Mouse (Mus musculus): ENCODE data around the gene Slc1a5. TPM values are rescaled to one million over a fixed set of nuclear protein-coding genes. Genes with fewer than 3 reads are reported as not detected.

Slc1a5 gene
- polyA plus RNA-seq, 1 experiment from 2014 or later: 36.1 TPM

- WGBS: 64% methylated on average over 5 of the region's 5 CpGs
Measured at GRCm38 (mm10) chr7:16820271-16820763, 39.2 kb downstream of the Slc1a5 start.

DNA sequence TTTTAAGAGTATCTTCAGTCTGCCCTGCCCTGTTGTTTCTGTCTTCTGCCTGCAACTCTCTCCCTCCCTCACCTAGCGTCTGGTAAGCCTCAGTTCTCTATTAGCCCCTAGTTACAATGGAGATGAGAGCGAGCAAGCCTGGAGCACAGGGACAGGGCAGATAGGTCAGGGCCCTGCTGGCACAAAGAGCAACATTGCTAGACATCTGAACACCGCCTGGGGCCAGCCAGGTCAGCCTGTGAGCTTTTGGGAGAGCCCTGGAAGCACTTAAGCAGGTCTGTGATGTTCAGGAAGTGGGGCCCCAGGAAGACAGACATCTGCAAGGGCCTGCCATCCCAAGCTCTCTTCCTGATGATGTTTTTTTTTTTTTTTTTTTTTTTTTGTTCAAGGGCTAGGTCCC is 40.0 kb downstream of the Slc1a5 start:
- peaks cover 31% of the 10 kb centered on the region for H3K4me1 ChIP-seq (ENCODE audit: control insufficient read depth, insufficient read depth, low read length)

More at GRCm38 (mm10) chr7:16820271-16820763, 39.2 kb downstream of the Slc1a5 start:
- no peak for ATAC-seq (ENCODE audit: low FRiP score, low TSS enrichment)
- Histone ChIP-seq H3K4me3 (ENCODE audit: low read length) (no peak overlapping the region), H3K9me3 (ENCODE audit: control insufficient read depth, low read length) (no peaks in the 10 kb centered on the region), H3K27me3 (ENCODE audit: control insufficient read depth, insufficient read depth, low read length) (no peaks in the 10 kb centered on the region), H3K27ac (ENCODE audit: low read depth, low read length) (no peak overlapping the region), H3K4me1 (ENCODE audit: control insufficient read depth, insufficient read depth, low read length) (peaks cover 36% of the 10 kb centered on the region), H3K4me2 (replicated peaks; ENCODE audit: low read depth, low read length) (no peak overlapping the region), H3K36me3 (ENCODE audit: control insufficient read depth, insufficient read depth, low read length) (peaks cover 30% of the 10 kb centered on the region), H3K9ac (ENCODE audit: low read depth, low read length) (no peak overlapping the region)

GRCm38 (mm10) chr7:16821669-16822101 is 40.5 kb downstream of the Slc1a5 start:
- Histone ChIP-seq H3K27me3 (ENCODE audit: control insufficient read depth, insufficient read depth, low read length) (no peaks in the 10 kb centered on the region), H3K4me2 (replicated peaks; ENCODE audit: low read depth, low read length) (no peak overlapping the region), H3K36me3 (ENCODE audit: control insufficient read depth, insufficient read depth, low read length) (peaks cover 43% of the 10 kb centered on the region), H3K4me1 (ENCODE audit: control insufficient read depth, insufficient read depth, low read length) (peaks cover 31% of the 10 kb centered on the region), H3K4me3 (ENCODE audit: low read length) (no peak overlapping the region), H3K9ac (ENCODE audit: low read depth, low read length) (no peak overlapping the region), H3K9me3 (ENCODE audit: control insufficient read depth, low read length) (no peaks in the 10 kb centered on the region), H3K27ac (ENCODE audit: low read depth, low read length) (no peak overlapping the region)
- WGBS: 76% methylated on average over 4 of the region's 4 CpGs
- ATAC-seq (ENCODE audit: low FRiP score, low TSS enrichment): no peak

More for the DNA sequence above, 40.0 kb downstream of the Slc1a5 start:
- Histone ChIP-seq H3K4me3 (ENCODE audit: low read length) (no peak overlapping the region), H3K27me3 (ENCODE audit: control insufficient read depth, insufficient read depth, low read length) (no peaks in the 10 kb centered on the region), H3K9ac (ENCODE audit: low read depth, low read length) (no peak overlapping the region; the same call in 1 of the 2 replicates), H3K36me3 (ENCODE audit: control insufficient read depth, insufficient read depth, low read length) (peaks cover 38% of the 10 kb centered on the region), H3K27ac (ENCODE audit: low read depth, low read length) (no peak overlapping the region), H3K4me2 (replicated peaks; ENCODE audit: low read depth, low read length) (no peak overlapping the region), H3K9me3 (ENCODE audit: control insufficient read depth, low read length) (no peaks in the 10 kb centered on the region)
- ATAC-seq (ENCODE audit: low FRiP score, low TSS enrichment): no peak
- 33% methylated on average over 3 of the region's 3 CpGs for WGBS

DNA sequence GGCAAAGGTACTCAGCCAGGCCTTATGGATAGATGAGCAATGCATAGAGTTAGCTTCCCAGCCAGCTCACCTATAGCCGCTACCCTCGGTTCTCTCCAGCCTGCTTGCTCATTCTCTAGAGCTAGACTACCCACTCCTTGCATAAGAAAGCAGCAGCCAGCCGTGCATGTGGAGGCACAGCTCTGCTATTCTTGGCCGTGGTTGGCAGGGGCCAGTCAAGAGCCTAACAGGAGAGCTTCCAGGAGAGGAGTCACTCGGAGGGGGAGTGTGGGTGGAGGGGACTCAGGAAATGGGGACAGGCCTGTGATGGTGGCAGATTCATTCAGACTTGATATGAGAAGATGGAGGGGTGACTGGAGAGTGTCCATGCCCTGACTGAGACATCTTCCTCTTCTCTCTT is 42.6 kb downstream of the Slc1a5 start:
- Histone ChIP-seq H3K36me3 (ENCODE audit: control insufficient read depth, insufficient read depth, low read length) (peaks cover 63% of the 10 kb centered on the region), H3K9me3 (ENCODE audit: control insufficient read depth, low read length) (no peaks in the 10 kb centered on the region), H3K4me1 (ENCODE audit: control insufficient read depth, insufficient read depth, low read length) (peaks cover 15% of the 10 kb centered on the region), H3K27ac (ENCODE audit: low read depth, low read length) (no peak overlapping the region), H3K27me3 (ENCODE audit: control insufficient read depth, insufficient read depth, low read length) (no peaks in the 10 kb centered on the region), H3K4me3 (ENCODE audit: low read length) (no peak overlapping the region), H3K9ac (ENCODE audit: low read depth, low read length) (no peak overlapping the region), H3K4me2 (replicated peaks; ENCODE audit: low read depth, low read length) (no peak overlapping the region)
- 75% methylated on average over 5 of the region's 5 CpGs for WGBS
- no peak for ATAC-seq (ENCODE audit: low FRiP score, low TSS enrichment)

- Histone ChIP-seq H3K4me1 (ENCODE audit: control insufficient read depth, insufficient read depth, low read length) (peaks cover 4% of the 10 kb centered on the region), H3K4me2 (replicated peaks; ENCODE audit: low read depth, low read length) (no peak overlapping the region), H3K27me3 (ENCODE audit: control insufficient read depth, insufficient read depth, low read length) (no peaks in the 10 kb centered on the region), H3K27ac (ENCODE audit: low read depth, low read length) (no peak overlapping the region), H3K36me3 (ENCODE audit: control insufficient read depth, insufficient read depth, low read length) (peaks cover 83% of the 10 kb centered on the region), H3K9me3 (ENCODE audit: control insufficient read depth, low read length) (no peaks in the 10 kb centered on the region), H3K4me3 (ENCODE audit: low read length) (no peak overlapping the region), H3K9ac (ENCODE audit: low read depth, low read length) (no peak overlapping the region)
- WGBS: 82% methylated on average over 10 of the region's 10 CpGs
- ATAC-seq (ENCODE audit: low FRiP score, low TSS enrichment): no peak
Measured at GRCm38 (mm10) chr7:16825785-16826184, 44.6 kb downstream of the Slc1a5 start.

- no peaks in the 10 kb centered on the region for H3K9me3 ChIP-seq (ENCODE audit: control insufficient read depth, low read length)
- H3K27me3 ChIP-seq (ENCODE audit: control insufficient read depth, insufficient read depth, low read length): no peaks in the 10 kb centered on the region
- H3K27ac ChIP-seq (ENCODE audit: low read depth, low read length): no peak overlapping the region
- no peak overlapping the region for H3K4me2 ChIP-seq (replicated peaks; ENCODE audit: low read depth, low read length)
- no peak overlapping the region for H3K4me3 ChIP-seq (ENCODE audit: low read length)
- 85% methylated on average over 5 of the region's 5 CpGs for WGBS
- peaks cover 91% of the 10 kb centered on the region for H3K36me3 ChIP-seq (ENCODE audit: control insufficient read depth, insufficient read depth, low read length)
- no peak for ATAC-seq (ENCODE audit: low FRiP score, low TSS enrichment)
- H3K4me1 ChIP-seq (ENCODE audit: control insufficient read depth, insufficient read depth, low read length): no peaks in the 10 kb centered on the region; the same call in 1 of the 2 replicates
- no peak overlapping the region for H3K9ac ChIP-seq (ENCODE audit: low read depth, low read length)
Measured at GRCm38 (mm10) chr7:16826571-16826970, 45.4 kb downstream of the Slc1a5 start.

- Histone ChIP-seq H3K9ac (ENCODE audit: low read depth, low read length) (no peak overlapping the region), H3K27ac (ENCODE audit: low read depth, low read length) (no peak overlapping the region), H3K4me1 (ENCODE audit: control insufficient read depth, insufficient read depth, low read length) (no peaks in the 10 kb centered on the region; the same call in 1 of the 2 replicates), H3K4me2 (replicated peaks; ENCODE audit: low read depth, low read length) (no peak overlapping the region), H3K9me3 (ENCODE audit: control insufficient read depth, low read length) (no peaks in the 10 kb centered on the region), H3K4me3 (ENCODE audit: low read length) (no peak overlapping the region), H3K36me3 (ENCODE audit: control insufficient read depth, insufficient read depth, low read length) (peaks cover 97% of the 10 kb centered on the region), H3K27me3 (ENCODE audit: control insufficient read depth, insufficient read depth, low read length) (no peaks in the 10 kb centered on the region)
- 82% methylated on average over 4 of the region's 4 CpGs for WGBS
- no peak for ATAC-seq (ENCODE audit: low FRiP score, low TSS enrichment)
Measured at GRCm38 (mm10) chr7:16827274-16827673, 46.1 kb downstream of the Slc1a5 start.

GRCm38 (mm10) chr7:16830449-16830848 is 49.3 kb downstream of the Slc1a5 start:
- no peaks in the 10 kb centered on the region for H3K27me3 ChIP-seq (ENCODE audit: control insufficient read depth, insufficient read depth, low read length)
- ATAC-seq (ENCODE audit: low FRiP score, low TSS enrichment): no peak
- no peaks in the 10 kb centered on the region for H3K9me3 ChIP-seq (ENCODE audit: control insufficient read depth, low read length)
- H3K27ac ChIP-seq (ENCODE audit: low read depth, low read length): no peak overlapping the region
- no peak overlapping the region for H3K9ac ChIP-seq (ENCODE audit: low read depth, low read length)
- peaks cover 96% of the 10 kb centered on the region for H3K36me3 ChIP-seq (ENCODE audit: control insufficient read depth, insufficient read depth, low read length)
- no peaks in the 10 kb centered on the region for H3K4me1 ChIP-seq (ENCODE audit: control insufficient read depth, insufficient read depth, low read length)
- 81% methylated on average over 9 of the region's 9 CpGs for WGBS
- no peak overlapping the region for H3K4me3 ChIP-seq (ENCODE audit: low read length)
- H3K4me2 ChIP-seq (replicated peaks; ENCODE audit: low read depth, low read length): no peak overlapping the region

GRCm38 (mm10) chr7:16837916-16838803 is 57.0 kb downstream of the Slc1a5 start:
- Histone ChIP-seq H3K4me1 (ENCODE audit: control insufficient read depth, insufficient read depth, low read length) (no peaks in the 10 kb centered on the region), H3K36me3 (ENCODE audit: control insufficient read depth, insufficient read depth, low read length) (peaks cover 67% of the 10 kb centered on the region), H3K27me3 (ENCODE audit: control insufficient read depth, insufficient read depth, low read length) (no peaks in the 10 kb centered on the region), H3K9ac (ENCODE audit: low read depth, low read length) (no peak overlapping the region), H3K4me3 (ENCODE audit: low read length) (no peak overlapping the region), H3K4me2 (replicated peaks; ENCODE audit: low read depth, low read length) (no peak overlapping the region), H3K9me3 (ENCODE audit: control insufficient read depth, low read length) (no peaks in the 10 kb centered on the region), H3K27ac (ENCODE audit: low read depth, low read length) (no peak overlapping the region)
- no peak for ATAC-seq (ENCODE audit: low FRiP score, low TSS enrichment)
- WGBS: 94% methylated on average over 18 of the region's 18 CpGs
